Mouse (Mus musculus) liver, embryonic 16.5 days (tissue): ENCODE measurements around the gene Krt17. TPM values are rescaled to one million over a fixed set of nuclear protein-coding genes. Genes with fewer than 3 reads are reported as not detected.

ENCODE experiments used
- ATAC-seq: fragments of 200-750 bp; cut with Nextera tagmentation; 2 replicates; pipeline ENCODE4 v1.8.0; 2017; ENCODE audit warnings: low read depth, mild to moderate bottlenecking, moderate number of reproducible peaks, moderate library complexity
- H3K27ac ChIP-seq: fragments of 300-500 bp; sonication (generic); 2 replicates; pipeline ENCODE4 v1.5.1; 2014; ENCODE audit warnings: mild to moderate bottlenecking, low read length
- H3K27me3 ChIP-seq: fragments of 300-500 bp; sonication (generic); 2 replicates; pipeline ENCODE4 v1.6.1; 2014; ENCODE audit warnings: low read depth, low read length, mixed read lengths; ENCODE audit not compliant: control insufficient read depth, insufficient read depth
- H3K36me3 ChIP-seq: fragments of 300-500 bp; sonication (generic); 2 replicates; pipeline ENCODE4 v1.6.1; 2014; ENCODE audit warnings: mild to moderate bottlenecking; ENCODE audit not compliant: control insufficient read depth, insufficient read depth
- H3K4me1 ChIP-seq: fragments of 300-500 bp; sonication (generic); 2 replicates; pipeline ENCODE4 v1.6.1; 2014; ENCODE audit warnings: low read depth, low read length, mixed read lengths; ENCODE audit not compliant: control insufficient read depth
- H3K4me2 ChIP-seq: fragments of 300-500 bp; sonication (generic); 2 replicates; pipeline ENCODE4 v1.6.1; 2014; ENCODE audit warnings: low read depth, low read length, mixed read lengths
- H3K4me3 ChIP-seq: fragments of 300-500 bp; sonication (generic); 2 replicates; pipeline ENCODE4 v1.5.1; 2014; ENCODE audit warnings: low read depth, mild to moderate bottlenecking, low read length
- H3K9ac ChIP-seq: fragments of 300-500 bp; sonication (generic); 2 replicates; pipeline ENCODE4 v1.6.1; 2014; ENCODE audit warnings: low read depth, low read length
- H3K9me3 ChIP-seq: fragments of 300-500 bp; sonication (generic); replicated peaks from 2 replicates; pipeline ENCODE4 v1.6.1; 2016; ENCODE audit warnings: low read length; ENCODE audit not compliant: control insufficient read depth
- WGBS: fragments of 180-500 bp; shearing (Covaris S2); extraction: QIAGEN DNeasy Blood & Tissue Kit; methylation state at CpG from one replicate; pipeline ENCODE4 v1.1.7; 2014; ENCODE audit not compliant: insufficient replicate concordance; 5-methylcytosine and 5-hydroxymethylcytosine counted together
- polyA plus RNA-seq: library from polyadenylated mRNA; unstranded; fragments of >200 nt; fragmentation: Nextera tagmentation; extraction: Ambion mirVana; gene quantifications from 2 replicates; pipeline ENCODE4 v1.2.1, GENCODE M21; 2015

Gene Krt17
- polyA plus RNA-seq, 1 experiment from 2014 or later = 0.18 TPM

DNA sequence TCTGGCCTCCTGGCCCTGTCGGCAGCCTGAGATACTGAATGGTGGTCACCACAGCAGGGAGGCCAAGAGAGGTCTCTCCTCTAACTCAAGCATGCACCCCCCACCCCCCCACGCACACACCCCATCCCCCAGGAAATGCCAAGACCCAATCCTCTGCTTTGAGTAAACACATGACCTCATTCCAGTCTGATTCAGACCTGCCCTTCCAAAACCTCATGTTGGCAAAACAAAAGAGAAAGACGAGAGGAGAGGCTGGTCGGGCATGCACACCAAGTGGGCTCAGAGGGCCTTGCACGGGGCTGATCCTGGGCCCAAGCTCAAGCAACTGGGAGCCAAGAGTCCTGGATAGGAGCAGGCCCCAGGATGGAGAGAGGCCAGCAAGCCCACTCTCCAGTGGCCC, 29.4 kb upstream of the Krt17 start:
- Histone ChIP-seq H3K9me3 (no peaks in the 10 kb centered on the region), H3K36me3 (no peaks in the 10 kb centered on the region), H3K4me1 (no peaks in the 10 kb centered on the region), H3K27me3 (no peaks in the 10 kb centered on the region; the same call in 1 of the 2 replicates), H3K27ac (no peak overlapping the region), H3K4me2 (no peak overlapping the region), H3K9ac (no peak overlapping the region), H3K4me3 (no peak overlapping the region)
- ATAC-seq = no peak
- 52% methylated on average over 5 of the region's 5 CpGs for WGBS

DNA sequence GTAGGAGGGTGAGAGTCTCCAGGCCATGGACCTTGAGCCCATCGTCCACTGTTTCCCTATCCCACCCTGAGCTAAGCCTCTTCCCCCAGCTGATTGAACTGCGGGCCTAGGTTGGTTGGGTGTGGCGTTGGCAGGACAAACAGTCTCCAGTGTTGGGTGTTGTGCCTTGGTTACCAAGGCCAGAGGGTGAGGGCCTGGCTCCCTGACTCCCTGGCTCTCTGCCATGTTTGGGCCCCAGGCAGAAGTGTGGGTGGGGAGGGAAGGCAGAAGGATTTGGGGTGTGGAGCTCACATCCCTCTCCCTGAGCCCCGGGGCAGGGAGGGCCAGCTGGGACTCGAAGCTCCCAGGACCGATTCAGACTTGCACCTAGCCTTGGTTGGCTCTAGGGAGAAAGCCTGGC, 28.1 kb upstream of the Krt17 start:
- Histone ChIP-seq H3K4me2 (no peak overlapping the region), H3K4me3 (no peak overlapping the region), H3K27me3 (no peaks in the 10 kb centered on the region; the same call in 1 of the 2 replicates), H3K9ac (no peak overlapping the region), H3K27ac (no peak overlapping the region), H3K36me3 (no peaks in the 10 kb centered on the region), H3K4me1 (no peaks in the 10 kb centered on the region), H3K9me3 (no peaks in the 10 kb centered on the region)
- 67% methylated on average over 6 of the region's 6 CpGs for WGBS
- no peak for ATAC-seq

DNA sequence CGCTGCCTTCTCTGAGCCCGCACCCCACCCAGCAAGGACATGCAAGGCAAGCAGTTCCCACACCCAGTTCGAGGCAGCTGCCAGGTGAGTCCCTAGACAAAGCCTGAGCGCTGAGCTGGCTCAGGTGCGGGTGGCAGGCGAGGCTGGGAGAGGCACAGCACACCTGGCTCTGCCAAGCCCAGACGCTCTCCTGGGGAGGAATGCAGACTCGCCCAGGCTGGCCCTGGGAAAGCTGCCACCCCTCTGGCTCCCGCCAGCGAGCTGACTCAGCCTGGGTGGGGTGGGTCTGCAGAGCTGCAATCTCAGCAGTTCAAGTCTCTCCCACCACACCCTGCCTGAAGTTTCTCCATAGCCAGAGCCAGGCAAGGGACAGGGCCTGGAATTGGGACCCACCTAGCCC, 26.2 kb upstream of the Krt17 start:
- Histone ChIP-seq H3K4me2 (no peak overlapping the region), H3K36me3 (no peaks in the 10 kb centered on the region), H3K27ac (no peak overlapping the region), H3K27me3 (no peaks in the 10 kb centered on the region), H3K4me1 (no peaks in the 10 kb centered on the region), H3K9me3 (no peaks in the 10 kb centered on the region), H3K4me3 (no peak overlapping the region), H3K9ac (no peak overlapping the region)
- no peak for ATAC-seq
- 48% methylated on average over 10 of the region's 10 CpGs for WGBS

DNA sequence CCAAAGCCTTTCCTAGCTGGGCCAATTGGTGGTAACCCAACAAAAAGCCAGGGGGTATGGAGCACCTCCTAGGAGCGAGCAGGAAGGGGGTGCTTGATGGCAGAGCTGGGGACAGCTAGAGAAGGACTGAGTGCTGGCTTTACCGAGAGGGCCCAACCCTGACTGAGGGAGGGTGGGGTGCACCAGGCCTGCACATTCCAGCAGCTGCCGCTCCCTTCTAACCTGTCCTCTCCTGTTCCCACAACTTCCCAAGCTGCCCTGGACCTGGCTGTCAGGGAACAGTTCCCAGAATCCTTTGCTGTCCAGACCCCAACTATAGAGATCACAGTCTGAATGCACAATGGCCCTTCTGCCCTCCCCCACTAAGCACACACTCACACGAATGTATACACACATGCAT, 24.2 kb upstream of the Krt17 start:
- ATAC-seq = no peak
- 58% methylated on average over 4 of the region's 4 CpGs for WGBS
- H3K27ac ChIP-seq = no peak overlapping the region
- H3K9ac ChIP-seq = no peak overlapping the region
- no peaks in the 10 kb centered on the region for H3K4me1 ChIP-seq
- H3K4me2 ChIP-seq = no peak overlapping the region
- no peaks in the 10 kb centered on the region for H3K36me3 ChIP-seq
- no peaks in the 10 kb centered on the region for H3K27me3 ChIP-seq
- H3K9me3 ChIP-seq = no peaks in the 10 kb centered on the region
- no peak overlapping the region for H3K4me3 ChIP-seq

DNA sequence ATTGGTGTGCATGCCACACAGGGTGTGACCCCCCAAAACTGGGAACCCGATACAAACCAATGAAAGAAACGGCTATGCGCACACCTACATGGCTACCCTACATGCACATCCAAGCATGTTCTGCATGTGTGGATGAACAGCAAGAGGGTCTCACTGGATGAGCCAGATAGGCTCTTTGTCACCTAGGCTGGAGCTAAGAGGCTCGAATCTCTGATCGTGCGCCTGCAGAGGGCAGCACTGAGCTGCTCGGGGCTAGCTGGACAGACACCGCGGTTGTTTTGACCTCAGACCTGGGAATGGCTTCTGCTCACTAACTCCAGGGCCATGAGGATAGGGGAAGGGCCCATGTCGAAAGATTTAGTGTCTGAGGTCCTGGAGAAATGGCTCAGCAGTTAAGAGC, 21.7 kb upstream of the Krt17 start:
- no peak overlapping the region for H3K9ac ChIP-seq
- 21% methylated on average over 10 of the region's 10 CpGs for WGBS
- H3K36me3 ChIP-seq = no peaks in the 10 kb centered on the region
- no peak overlapping the region for H3K4me3 ChIP-seq
- no peak overlapping the region for H3K27ac ChIP-seq
- H3K4me2 ChIP-seq = no peak overlapping the region
- ATAC-seq = no peak
- H3K9me3 ChIP-seq = no peaks in the 10 kb centered on the region
- H3K4me1 ChIP-seq = no peaks in the 10 kb centered on the region
- no peaks in the 10 kb centered on the region for H3K27me3 ChIP-seq

DNA sequence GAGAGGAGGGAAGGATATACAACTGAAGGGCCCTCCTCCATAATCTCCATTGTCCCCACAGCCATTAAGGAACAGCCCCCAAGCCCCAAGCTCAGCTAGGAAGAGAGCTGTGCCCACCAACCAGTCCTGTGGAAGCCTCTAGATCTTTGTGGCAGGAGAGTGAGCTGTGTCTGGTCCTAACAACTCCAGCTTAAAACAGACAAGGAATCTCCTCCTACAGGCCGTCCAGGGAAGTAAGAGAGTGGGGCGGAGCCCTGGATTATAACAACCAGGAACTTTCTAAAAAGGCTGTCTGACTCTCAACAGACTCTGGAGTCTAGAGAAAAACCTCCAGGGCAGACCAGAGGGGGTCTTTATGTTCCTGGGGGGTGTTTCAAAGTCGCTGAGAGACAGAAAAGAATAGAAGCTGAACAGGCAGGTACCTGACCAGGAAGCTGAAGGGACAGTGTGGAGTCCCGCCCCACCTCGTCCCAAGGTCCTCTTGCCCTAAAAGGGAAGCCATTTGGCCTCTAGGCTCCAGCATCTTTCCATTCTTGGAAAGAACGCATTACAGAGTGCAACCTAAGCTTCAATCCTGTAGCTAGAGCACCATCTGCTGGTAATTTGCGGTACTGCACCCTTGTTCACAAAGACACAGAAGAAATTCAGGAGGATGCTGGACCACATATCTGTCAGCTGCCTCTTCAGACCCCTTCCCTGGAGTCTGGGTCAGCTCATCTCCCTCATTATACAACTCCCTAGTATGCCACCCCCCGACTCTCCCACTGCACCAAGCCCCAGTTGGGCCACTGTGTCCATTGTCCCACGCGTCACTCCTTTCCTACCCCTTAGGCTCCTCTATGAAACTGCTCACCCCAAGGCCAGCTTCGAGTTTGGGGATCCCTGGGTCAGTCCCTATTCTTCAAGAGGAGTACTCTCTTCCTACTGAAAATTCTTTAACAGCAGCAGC, 21.0 kb upstream of the Krt17 start:
- Histone ChIP-seq H3K9ac (no peak overlapping the region), H3K27ac (no peak overlapping the region), H3K4me2 (no peak overlapping the region), H3K36me3 (no peaks in the 10 kb centered on the region), H3K9me3 (no peaks in the 10 kb centered on the region), H3K4me3 (no peak overlapping the region), H3K27me3 (no peaks in the 10 kb centered on the region), H3K4me1 (no peaks in the 10 kb centered on the region)
- no peak for ATAC-seq
- 22% methylated on average over 11 of the region's 11 CpGs for WGBS

DNA sequence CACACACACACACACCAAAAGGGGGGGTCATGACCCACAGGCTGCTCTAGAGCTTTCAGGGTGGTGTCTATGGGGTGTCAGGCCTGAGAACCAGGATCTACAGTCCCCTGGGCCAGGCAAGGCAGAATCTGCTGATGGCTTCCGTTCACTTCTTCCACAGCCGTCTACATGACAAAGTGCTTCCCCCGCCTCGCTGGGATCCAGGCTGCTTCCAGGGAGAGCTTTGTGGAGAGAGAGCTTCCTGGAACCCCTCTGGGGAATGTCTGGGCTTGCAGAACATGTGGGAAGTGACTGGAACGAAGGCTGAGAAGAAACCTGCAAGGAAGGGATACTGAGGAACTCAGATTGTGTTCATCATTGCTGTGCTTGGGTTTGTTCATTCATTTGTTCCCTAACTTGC, 17.9 kb upstream of the Krt17 start:
- Histone ChIP-seq H3K36me3 (no peaks in the 10 kb centered on the region), H3K9ac (no peak overlapping the region), H3K4me1 (no peaks in the 10 kb centered on the region), H3K4me2 (no peak overlapping the region), H3K9me3 (no peaks in the 10 kb centered on the region), H3K4me3 (no peak overlapping the region), H3K27ac (no peak overlapping the region), H3K27me3 (no peaks in the 10 kb centered on the region)
- 39% methylated on average over 5 of the region's 5 CpGs for WGBS
- no peak for ATAC-seq

DNA sequence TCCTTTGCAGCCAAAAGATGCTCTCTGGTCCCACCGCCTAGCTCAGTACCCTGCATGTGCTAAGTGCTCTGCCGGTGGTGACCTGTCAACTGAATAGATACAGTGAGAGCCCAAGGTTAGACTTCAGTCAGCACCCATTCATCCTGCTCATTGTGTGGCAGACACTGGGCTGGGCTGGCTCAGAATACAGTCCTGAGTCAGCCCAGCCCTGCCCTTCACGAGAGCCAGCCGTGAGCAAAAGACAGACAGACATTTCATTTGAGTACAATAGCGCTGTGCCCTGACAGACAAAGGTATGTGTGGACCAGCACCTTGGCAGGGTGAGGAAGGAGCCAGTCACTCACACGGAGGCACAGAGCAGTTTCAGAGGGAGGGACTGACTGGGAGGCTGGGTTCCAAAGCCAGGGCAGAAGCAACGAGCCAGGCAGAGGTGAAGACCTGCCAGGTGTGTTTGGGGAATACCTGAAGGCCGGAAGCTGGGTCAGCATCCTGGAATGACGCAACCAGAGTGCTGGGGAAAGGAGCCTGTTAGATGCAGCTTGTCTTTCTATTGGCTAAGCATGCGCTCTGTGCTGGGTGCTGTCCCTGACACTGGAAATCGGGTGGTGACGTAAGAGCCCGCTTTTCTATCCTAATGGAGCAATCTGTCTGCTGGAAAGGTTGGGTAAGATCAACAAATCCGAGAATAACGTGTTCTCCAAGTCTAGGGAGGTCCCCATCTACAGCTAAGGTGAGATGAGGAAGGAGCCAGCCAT, 17.1 kb upstream of the Krt17 start:
- H3K4me2 ChIP-seq = no peak overlapping the region
- H3K27ac ChIP-seq = no peak overlapping the region
- no peaks in the 10 kb centered on the region for H3K36me3 ChIP-seq
- no peak for ATAC-seq
- no peak overlapping the region for H3K9ac ChIP-seq
- 44% methylated on average over 15 of the region's 15 CpGs for WGBS
- no peaks in the 10 kb centered on the region for H3K4me1 ChIP-seq
- no peaks in the 10 kb centered on the region for H3K27me3 ChIP-seq
- H3K9me3 ChIP-seq = no peaks in the 10 kb centered on the region
- H3K4me3 ChIP-seq = no peak overlapping the region

DNA sequence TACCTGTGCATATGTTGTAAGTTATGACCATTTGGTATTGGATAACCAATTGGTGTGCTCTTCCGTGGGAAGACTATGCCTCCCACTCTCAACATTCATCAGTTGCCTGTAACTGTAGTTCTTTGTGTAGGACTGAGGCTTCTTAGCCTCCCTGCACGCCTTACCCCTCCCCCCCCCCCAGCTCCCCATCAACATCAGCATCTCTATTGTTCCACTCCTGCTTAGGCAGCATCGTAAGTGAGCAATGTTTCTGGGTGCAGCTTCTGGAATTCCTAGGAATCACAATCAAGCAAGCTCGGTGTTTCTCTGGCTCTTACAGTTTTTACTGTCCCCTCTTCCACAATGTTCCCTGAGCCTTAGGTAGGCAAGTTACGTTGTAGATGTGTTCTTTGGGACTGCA, 14.6 kb upstream of the Krt17 start:
- Histone ChIP-seq H3K27ac (no peak overlapping the region), H3K4me2 (no peak overlapping the region), H3K36me3 (no peaks in the 10 kb centered on the region), H3K9me3 (no peaks in the 10 kb centered on the region), H3K4me1 (no peaks in the 10 kb centered on the region), H3K4me3 (no peak overlapping the region), H3K27me3 (no peaks in the 10 kb centered on the region), H3K9ac (no peak overlapping the region)
- 45% methylated on average over 5 of the region's 5 CpGs for WGBS
- ATAC-seq = no peak
